Mouse (Mus musculus) embryonic fibroblast, embryonic 13.5 days (primary cell): ENCODE measurements at regions not wholly inside any gene's neighbourhood (a gene's known extent, or its start where the extent isn't known, plus 50 kb on each side); places are given as distances from the start of the nearest gene placed in this dataset.

Experiments
- H3K27ac ChIP-seq: 2 replicates; pipeline ENCODE4 v1.5.1; 2012; ENCODE audit warnings: low read length, control low read depth, inconsistent platforms; ENCODE audit not compliant: insufficient read depth
- H3K4me1 ChIP-seq: 2 replicates; pipeline ENCODE4 v1.6.1; 2011; ENCODE audit warnings: low read length; ENCODE audit not compliant: control insufficient read depth, insufficient read depth
- H3K4me3 ChIP-seq: 2 replicates; pipeline ENCODE4 v1.5.1; 2011; ENCODE audit warnings: mild to moderate bottlenecking, control low read depth, low read length; ENCODE audit not compliant: insufficient read depth
- CTCF ChIP-seq: IDR thresholded peaks from 2 replicates; pipeline ENCODE4 v1.5.1; 2011; ENCODE audit warnings: mild to moderate bottlenecking, control low read depth, low read length, moderate library complexity, borderline replicate concordance; ENCODE audit not compliant: insufficient read depth
- POLR2A ChIP-seq: IDR thresholded peaks from 2 replicates; pipeline ENCODE4 v1.6.1; 2011; ENCODE audit warnings: low read depth, mild to moderate bottlenecking, control low read depth, low read length, moderate library complexity

DNA sequence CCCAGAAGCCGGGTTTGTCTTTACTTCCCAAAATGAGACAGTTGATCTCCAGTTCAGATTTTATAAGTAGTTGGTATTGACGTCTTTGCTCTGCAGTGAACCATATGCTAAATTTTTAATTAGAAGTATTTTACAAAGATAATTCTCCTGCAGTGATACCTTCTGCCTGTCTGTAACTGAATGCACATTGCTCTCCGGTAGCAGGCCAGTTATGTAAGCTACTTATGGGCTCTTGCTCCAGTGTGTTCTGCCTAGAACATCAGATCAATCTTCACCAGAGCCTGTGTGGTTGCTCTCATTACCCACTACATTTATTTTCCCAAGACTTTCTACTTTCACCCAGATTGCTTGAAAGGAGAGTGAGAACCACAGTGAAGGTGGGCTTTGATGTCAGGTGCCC lies 238.9 kb downstream of the Rad51ap2 start:
- Histone ChIP-seq H3K4me3 (no peak overlapping the region), H3K27ac (no peak overlapping the region), H3K4me1 (no peaks in the 10 kb centered on the region)
- TF ChIP-seq CTCF: no peak
- TF ChIP-seq POLR2A: no peak

DNA sequence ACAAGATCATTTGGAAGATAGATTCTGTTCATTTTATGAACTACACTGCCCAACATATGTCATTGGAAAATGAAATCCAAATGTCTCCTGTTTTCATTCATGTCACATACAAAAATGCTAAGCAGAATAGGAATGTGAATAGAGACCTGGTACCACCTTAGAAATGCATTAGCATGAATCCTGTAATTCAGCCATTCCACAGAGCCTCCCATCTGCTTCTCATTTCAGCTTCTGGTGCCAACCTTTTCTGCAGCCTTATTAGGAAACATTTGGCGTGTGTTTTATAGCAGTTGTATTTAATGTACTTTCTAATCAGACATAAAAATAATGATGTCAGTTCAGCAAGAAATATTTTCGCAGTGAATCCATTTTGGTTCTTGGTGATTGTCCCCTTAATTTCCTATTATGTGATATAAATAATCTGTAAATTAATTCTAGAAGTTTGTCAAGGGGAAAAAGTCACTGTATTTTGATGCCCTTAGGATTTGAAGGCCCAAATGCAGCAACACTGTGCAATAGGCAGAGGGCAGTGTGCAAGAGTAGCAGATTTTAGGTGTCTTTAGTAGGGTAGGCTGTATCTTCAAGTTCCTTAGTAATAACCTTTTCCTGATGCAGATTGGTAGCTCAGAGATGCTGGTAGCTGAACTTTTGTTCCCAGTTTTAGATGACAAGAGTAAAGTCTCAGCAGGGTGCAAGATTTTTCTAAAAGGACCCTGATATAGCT lies 253.2 kb downstream of the Rad51ap2 start:
- no peak for TF ChIP-seq CTCF
- no peak overlapping the region for H3K4me3 ChIP-seq
- H3K27ac ChIP-seq: peak overlapping the region; percentile 52
- no peaks in the 10 kb centered on the region for H3K4me1 ChIP-seq

DNA sequence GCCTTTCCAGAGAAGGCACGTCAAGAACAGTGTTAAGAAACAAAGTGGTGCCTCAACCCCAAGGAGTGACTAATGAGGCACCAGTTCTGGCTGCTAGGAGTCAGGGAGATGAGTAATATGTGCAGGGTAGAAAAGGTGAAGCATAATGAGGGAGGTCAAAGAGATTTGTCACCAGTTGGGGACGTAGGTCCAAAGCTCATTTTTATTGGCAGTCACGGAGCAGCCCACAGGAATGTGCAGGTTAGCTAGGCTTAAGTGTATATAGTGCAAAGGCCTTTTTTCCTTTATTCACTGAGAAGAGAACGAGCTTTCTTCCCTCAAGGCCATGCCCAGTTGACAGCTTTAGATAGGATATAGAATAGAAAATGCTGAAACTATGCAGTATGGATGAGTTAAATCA lies 261.8 kb downstream of the Rad51ap2 start:
- Histone ChIP-seq H3K27ac (no peak overlapping the region), H3K4me3 (no peak overlapping the region), H3K4me1 (no peaks in the 10 kb centered on the region; the same call in 1 of the 2 replicates)
- no peak for TF ChIP-seq CTCF
- TF ChIP-seq POLR2A: no peak

DNA sequence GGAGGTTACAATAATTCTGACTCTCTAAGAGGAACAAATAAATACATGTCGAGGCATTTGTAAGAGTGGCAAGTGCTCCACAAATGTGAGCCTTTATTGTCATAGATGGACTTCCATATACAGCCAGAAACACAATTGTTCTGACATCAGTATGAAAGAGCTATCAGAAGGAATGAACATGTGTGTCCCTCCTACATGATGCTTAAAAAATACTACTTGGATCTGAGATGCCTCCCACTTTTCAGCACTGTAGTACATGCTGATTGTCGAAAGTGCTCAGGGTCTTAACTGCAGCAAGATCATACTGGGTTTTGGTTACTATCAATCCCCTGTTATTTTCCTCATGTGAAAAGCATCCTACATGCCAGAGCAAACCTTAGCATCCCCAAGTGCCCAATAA lies 295.6 kb downstream of the Rad51ap2 start:
- no peak for TF ChIP-seq CTCF
- no peak for TF ChIP-seq POLR2A
- H3K4me1 ChIP-seq: no peaks in the 10 kb centered on the region
- H3K27ac ChIP-seq: no peak overlapping the region
- no peak overlapping the region for H3K4me3 ChIP-seq

DNA sequence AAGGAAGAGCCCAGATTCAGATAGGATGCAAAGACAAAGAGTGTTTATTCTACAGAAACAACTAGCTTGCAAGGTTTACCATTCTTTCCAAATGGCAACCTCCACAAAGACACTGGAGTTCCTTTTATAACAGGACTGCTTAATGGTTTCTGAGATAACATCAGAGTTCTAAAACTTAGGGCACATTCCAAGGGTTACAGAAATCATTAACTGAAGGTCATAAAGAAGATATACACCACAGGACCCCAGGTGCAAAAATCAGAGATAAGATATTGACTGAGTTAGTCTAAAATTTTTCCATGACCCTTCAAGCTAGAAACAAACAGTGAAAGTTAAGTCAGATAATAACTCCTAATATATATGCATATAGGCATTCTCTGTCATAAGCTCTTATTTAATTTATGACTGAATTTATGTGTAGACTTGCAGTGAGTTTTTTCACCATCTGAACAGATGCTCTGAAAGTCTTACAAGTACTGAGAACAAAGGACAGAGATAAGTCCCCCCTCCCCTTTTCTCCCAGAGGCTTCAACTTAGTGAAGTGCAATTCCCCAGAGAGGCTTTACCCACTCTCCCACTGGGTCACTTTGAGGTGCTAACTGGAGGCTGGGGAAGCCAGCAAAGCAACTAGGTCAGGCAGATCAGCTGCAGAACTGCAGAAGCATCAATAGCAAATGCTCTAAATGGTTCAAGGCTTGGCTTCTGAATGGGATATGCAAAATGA lies 298.5 kb downstream of the Rad51ap2 start:
- TF ChIP-seq CTCF: no peak
- no peak for TF ChIP-seq POLR2A
- no peak overlapping the region for H3K4me3 ChIP-seq
- H3K4me1 ChIP-seq: no peaks in the 10 kb centered on the region
- H3K27ac ChIP-seq: no peak overlapping the region

DNA sequence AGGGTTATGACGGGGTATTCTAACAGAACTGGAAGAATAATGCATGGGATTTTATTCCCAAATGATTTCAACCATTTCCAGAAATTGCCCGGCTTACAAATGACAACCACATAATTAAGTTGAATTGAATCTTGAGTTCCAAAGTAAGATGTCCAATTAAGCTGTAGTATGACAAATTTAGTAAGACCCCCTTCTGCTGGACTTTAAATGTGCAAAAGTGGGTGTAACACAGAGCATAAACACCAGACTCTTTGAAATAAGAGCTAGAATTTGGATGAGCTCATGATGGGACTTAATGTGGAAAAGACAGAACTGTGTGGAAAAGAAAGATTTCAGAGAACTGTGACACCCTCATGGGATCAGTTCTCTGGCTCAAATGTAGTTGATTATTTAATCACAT lies 346.4 kb downstream of the Rad51ap2 start:
- Histone ChIP-seq H3K27ac (no peak overlapping the region), H3K4me3 (no peak overlapping the region), H3K4me1 (no peaks in the 10 kb centered on the region)
- TF ChIP-seq CTCF (no peak), POLR2A (no peak)

DNA sequence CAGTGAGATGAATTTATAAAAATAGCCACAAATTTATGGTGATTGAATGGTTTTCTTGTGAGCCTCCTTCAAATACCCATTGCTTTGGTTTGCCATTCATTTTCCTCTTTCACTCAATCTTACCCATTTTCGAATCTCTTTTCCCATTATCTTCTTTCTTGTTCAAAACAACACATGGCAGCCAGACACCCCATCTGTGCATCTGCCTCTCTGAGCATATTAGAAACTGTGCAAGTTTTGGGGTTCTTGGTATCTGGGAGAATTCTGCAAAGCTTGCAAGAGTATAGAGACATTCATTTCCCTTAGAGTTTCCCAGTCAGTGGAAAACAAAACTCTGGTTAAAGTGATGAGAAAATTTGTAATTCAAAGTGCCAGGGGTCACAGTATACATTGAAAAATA lies 347.3 kb downstream of the Rad51ap2 start:
- Histone ChIP-seq H3K27ac (no peak overlapping the region), H3K4me1 (no peaks in the 10 kb centered on the region), H3K4me3 (no peak overlapping the region)
- TF ChIP-seq CTCF (no peak), POLR2A (no peak)

DNA sequence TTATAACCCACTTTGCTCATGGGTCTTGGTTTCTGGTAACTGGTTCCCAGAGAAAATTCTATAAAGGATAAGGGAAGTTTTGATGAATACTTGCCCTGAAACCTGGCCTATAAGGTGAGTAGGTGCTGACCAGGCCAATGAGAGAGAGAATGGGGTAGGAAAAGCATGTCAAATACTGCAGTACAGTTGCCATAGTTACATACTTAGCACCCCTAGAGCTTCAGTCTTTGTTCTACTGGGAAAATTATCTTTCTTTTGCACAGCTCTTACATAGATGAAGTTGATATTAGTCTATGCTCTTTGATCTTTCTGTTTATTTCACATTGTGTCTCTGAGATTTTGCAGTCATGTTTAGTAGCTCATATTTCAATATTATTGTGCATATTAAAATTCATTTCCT lies 373.8 kb downstream of the Rad51ap2 start:
- Histone ChIP-seq H3K27ac (no peak overlapping the region), H3K4me3 (no peak overlapping the region), H3K4me1 (no peaks in the 10 kb centered on the region)
- TF ChIP-seq POLR2A (no peak), CTCF (no peak)

DNA sequence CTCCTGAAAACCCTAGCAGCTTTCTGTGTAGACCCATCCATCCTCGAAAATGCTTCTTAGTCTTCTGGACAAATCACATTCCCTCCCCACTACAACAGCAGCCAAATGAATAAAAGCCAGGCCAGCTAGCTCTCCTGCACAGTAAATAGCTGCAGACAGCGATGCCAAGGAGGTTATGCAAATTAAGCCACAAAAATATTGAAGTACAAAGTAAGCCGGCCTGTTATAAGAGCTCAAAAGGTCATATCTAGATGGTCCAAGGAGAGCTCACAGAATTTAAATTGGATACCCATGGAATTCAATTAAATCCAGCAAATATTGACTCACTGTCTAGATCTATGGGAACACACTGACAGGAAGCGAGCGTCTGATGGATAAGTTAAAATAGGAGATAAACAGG lies 375.4 kb downstream of the Rad51ap2 start:
- H3K4me3 ChIP-seq: no peak overlapping the region
- no peak for TF ChIP-seq POLR2A
- TF ChIP-seq CTCF: no peak
- no peak overlapping the region for H3K27ac ChIP-seq
- H3K4me1 ChIP-seq: no peaks in the 10 kb centered on the region

DNA sequence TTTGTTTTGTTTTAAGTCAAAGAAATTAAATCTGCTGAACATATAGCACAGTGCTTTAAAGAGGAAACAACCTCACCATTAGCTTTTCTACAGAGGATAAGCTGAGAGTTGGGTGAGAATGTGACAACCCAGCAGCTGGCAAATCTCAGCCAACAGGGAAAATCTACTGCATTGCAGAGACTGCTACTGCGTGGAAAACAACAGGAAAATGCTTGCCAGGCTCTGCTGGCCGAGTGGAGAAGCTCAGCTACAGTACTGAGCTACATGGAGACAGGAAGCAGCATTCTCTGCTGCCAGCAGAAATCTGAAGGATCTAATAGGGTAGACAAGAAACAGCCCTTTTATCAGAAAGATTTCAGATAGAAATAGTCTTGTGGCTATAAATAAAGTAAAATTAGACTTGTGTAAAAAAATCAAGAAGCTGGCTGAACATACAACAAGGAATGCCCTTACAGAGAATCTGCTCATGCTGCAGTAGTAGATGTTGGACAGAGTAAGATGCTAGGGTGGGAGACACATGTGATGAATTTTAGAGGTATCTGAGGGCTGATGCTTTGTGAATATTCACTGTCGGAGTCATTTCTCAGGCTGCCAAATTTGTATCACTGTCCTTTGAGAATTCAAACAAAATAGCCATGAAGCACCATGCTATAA lies 382.1 kb downstream of the Rad51ap2 start:
- Histone ChIP-seq H3K4me1 (no peaks in the 10 kb centered on the region), H3K27ac (no peak overlapping the region), H3K4me3 (no peak overlapping the region)
- no peak for TF ChIP-seq CTCF
- no peak for TF ChIP-seq POLR2A
